Mouse (Mus musculus) stomach, postnatal 0 days (tissue): ENCODE data around the gene Eid1.

Experiments
- CTCF ChIP-seq: IDR thresholded peaks from 2 replicates; pipeline ENCODE4 v1.5.1; 2016; ENCODE audit warnings: antibody characterized with exemption, low read depth, mild to moderate bottlenecking, moderate library complexity
- EP300 ChIP-seq: optimal IDR thresholded peaks from 2 replicates; pipeline ENCODE3; 2016; ENCODE audit warnings: antibody characterized with exemption

DNA sequence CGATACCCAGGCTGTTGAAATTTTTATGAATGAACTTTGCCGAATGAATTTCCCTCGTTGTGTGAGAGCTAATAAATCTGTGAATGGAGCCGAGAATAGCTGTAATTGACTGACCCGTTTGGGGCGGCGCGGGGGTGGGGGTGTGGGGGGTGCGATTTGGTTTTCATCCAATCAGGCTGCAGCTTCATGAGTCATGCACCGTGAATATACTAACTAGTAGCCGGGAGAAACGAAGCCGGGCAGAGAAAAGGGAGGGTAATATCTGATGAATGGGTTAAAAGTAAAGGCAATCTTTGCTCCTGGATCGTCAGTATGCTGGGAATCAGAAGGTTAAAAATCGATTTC lies 51.2 kb downstream of the Eid1 start, which contains the start of gene Shc4:
- no peak for TF ChIP-seq CTCF
- TF ChIP-seq EP300, result no peak
